Mouse (Mus musculus) spleen, postnatal 0 days (tissue): ENCODE data around the gene Uba1. TPM values are rescaled to one million over a fixed set of nuclear protein-coding genes. Genes with fewer than 3 reads are reported as not detected.

Experiments used
- polyA plus RNA-seq: library from polyadenylated mRNA; unstranded; fragments of >200 nt; fragmentation: Nextera tagmentation; extraction: Ambion mirVana; gene quantifications from 2 replicates; pipeline ENCODE4 v1.2.1, GENCODE M21; 2015

Gene Uba1
- polyA plus RNA-seq, result 69.4 and 70.5 TPM in 2 replicates

DNA sequence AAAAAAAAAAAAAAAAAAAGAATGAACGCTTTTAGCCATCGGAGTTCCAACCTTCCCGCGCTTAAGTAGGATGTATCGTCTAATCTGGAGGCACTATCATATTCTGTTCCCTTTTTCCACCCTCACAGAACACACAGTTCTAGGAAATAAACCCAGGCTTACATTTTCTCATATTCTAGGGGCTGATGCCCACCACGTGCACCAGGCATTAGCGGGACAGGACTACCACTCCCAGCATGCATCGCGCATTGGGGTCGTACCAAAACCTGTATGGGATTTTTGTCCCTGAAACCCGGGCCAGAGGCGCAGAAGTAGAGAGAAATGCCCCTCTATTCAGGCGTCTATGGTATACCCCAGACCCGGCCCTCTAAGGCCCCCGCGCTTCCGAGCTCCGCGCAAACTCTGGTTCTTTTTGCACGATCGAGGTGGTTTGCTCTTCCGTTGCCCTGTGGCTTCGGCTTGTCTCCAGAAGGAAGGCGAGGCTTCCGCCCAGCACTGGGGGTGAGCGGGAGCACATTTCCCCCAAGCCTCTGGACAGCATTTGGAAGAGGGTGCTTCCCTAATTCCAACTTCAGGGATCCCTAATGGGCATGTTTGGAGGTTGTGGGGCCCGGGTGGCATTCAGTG lies at the start of gene Uba1:
Uba1 (plus strand) TSS at position 301 of the 627 bp plus-strand sequence.

DNA sequence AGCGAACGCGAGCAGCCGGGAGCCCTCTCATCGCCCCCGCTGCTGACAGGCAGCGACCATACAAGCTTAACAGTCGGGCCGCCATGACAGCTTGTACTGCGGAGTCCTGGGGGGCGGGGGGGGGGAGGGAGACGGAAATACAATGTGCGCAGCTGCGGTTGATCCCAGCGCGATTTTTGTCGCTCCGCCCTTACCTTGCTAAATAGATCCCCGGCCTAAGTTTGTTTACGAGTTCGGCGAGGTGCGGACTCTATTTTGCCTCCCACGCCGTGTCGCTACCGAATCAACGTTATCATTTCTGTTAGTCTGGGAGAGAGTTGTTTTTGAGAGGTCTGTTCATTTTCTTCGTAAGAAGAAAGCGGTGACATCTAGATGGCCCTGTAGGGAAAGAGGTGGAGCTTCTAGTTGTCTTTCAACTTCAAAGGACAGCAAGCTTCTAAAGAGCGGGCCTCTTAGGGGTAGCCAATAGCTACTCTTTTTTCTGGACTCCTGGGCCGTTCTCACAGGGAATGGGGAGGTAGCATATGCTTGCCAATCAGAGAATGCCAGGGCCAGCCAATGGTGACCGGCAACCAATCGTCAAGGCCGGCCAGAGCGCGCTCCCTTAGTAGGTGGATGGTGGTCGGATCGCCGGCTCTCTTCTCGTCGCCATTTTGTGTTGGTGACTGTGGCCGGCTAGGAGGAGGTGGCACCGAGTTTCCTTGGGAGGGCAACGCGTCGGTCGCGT lies 40.8 kb upstream of the Uba1 start, which contains the start of the genes Rbm10 and Ndufb11:
Rbm10 (plus strand) TSS at position 328 of the 727 bp plus-strand sequence.
Ndufb11 (minus strand) TSS at position 444 of the 727 bp plus-strand sequence.

DNA sequence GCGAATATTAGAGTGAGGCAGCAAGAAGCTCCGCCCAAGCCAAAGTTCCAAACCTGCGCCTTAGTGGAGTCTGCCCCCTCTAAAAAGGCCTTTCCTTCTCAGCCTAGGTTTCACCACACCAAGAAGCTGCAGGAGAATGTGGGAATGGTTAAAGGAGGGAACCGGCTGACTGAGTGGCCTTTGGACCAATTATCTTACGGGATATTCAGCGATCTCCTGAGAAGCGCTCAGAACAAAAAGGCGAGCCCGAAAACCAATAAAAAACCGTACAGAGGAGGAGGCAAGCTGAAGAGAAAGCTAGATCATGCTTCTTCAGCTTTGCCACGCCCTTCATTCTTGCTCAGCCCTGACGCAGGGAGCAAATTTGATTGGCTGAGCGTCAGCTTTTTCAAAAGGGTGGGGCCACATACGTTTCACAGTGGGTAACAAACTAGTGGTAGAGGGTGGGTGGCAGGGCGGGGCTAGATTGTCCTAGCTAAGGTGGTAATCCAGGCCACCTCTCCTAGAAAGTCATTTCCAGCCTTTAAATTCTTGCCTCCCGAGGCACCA lies 29.5 kb downstream of the Uba1 start, which contains the start of gene Cdk16:
Cdk16 (plus strand) TSS at position 436 of the 549 bp plus-strand sequence.

DNA sequence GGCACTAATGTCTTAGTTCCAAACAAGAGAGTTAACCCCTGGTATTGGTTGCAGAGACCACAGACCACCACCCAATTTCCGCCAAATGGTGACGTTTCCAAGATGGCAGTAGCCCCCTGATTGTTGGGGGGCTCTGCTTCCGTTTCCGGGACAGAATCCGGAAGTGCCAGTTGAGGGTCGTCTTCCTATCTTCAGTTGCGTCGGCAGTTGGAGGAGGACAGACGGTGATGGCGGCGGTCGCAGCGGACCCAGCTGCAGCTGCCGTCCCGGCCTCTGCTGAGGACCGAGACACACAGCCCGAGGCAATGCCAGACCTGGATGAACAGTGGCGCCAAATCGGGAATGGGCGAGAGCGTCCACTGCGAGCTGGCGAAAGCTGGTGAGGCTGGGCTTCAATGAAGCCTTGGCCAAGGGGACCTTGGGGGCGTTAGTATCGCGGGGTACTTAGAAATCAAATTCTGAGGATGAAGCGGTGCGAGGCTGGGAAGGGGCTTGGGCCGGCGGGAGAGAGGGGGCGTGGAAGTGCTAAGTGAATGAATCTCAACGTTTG lies 45.7 kb downstream of the Uba1 start, which contains the start of gene Usp11:
Usp11 (plus strand) TSS at position 166 of the 550 bp plus-strand sequence.

Other genes starting within 250 kb of the Uba1 start
- gene Jade3, start 232.6 kb upstream of the Uba1 start, polyA plus RNA-seq, result 3.6 and 4.0 TPM in 2 replicates
- 0.16 and 0.31 TPM in 2 replicates for gene Rgn, start 108.5 kb upstream of the Uba1 start, polyA plus RNA-seq
- 24.6 and 25.1 TPM in 2 replicates for gene Rbm10, start 40.8 kb upstream of the Uba1 start, polyA plus RNA-seq
- gene Ndufb11, start 40.7 kb upstream of the Uba1 start, polyA plus RNA-seq, result 183 and 195 TPM in 2 replicates
- gene Cdk16, start 29.6 kb downstream of the Uba1 start, polyA plus RNA-seq, result 30.0 and 32.5 TPM in 2 replicates
- gene Usp11, start 45.6 kb downstream of the Uba1 start, polyA plus RNA-seq, result 5.6 and 7.4 TPM in 2 replicates
- gene Araf, start 139.5 kb downstream of the Uba1 start, polyA plus RNA-seq, result 46.5 and 48.9 TPM in 2 replicates
- 11.4 and 13.3 TPM in 2 replicates for gene Timp1, start 211.8 kb downstream of the Uba1 start, polyA plus RNA-seq